Mouse (Mus musculus) liver, embryonic 14.5 days (tissue): ENCODE results near the gene Nav2.

ENCODE experiments used
- CTCF ChIP-seq: IDR thresholded peaks from 2 replicates; pipeline ENCODE4 v1.5.1; 2016; ENCODE audit warnings: antibody characterized with exemption, low read depth, control low read depth
- EP300 ChIP-seq: IDR thresholded peaks from 2 replicates; pipeline ENCODE4 v1.6.1; 2016; ENCODE audit warnings: antibody characterized with exemption, low read depth

DNA sequence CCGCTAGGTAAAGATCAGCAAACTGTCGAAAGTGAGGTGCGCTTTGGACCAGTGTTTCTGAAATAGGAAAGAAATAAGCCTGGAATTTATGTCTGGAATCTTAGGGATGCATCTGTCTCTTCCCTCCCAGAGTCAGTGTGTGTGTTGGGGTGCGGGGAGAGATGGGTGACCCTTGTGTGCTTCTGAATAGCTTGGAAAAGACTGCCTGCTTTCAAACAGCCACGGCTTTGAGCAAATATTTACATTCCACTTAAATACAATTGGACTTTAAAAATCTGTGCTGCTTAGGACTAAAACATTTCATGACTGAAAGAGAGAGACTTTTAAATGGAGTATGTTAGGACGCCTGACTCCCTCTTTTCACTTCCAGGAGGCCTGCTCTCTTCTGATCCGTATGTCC, 528.0 kb downstream of the Nav2 start:
- TF ChIP-seq CTCF (no peak), EP300 (no peak)
